Mouse (Mus musculus) small intestine, adult 2 months (tissue): ENCODE measurements around the gene Zfp423. TPM values are rescaled to one million over a fixed set of nuclear protein-coding genes. Genes with fewer than 3 reads are reported as not detected.

Source experiments
- H3K27ac ChIP-seq: fragments of 200-500 bp; 2 replicates; pipeline ENCODE4 v1.5.1; 2012; ENCODE audit warnings: low read depth, low read length, control low read depth, inconsistent platforms; ENCODE audit not compliant: insufficient read depth
- H3K27me3 ChIP-seq: fragments of 200-500 bp; 2 replicates; pipeline ENCODE4 v1.6.1; 2012; ENCODE audit warnings: mild to moderate bottlenecking, moderate library complexity, low read length, inconsistent platforms; ENCODE audit not compliant: control insufficient read depth, insufficient read depth
- H3K36me3 ChIP-seq: fragments of 200-500 bp; 2 replicates; pipeline ENCODE4 v1.6.1; 2012; ENCODE audit warnings: mild to moderate bottlenecking, low read length, control low read depth, inconsistent platforms; ENCODE audit not compliant: control insufficient read depth, insufficient read depth
- H3K4me1 ChIP-seq: fragments of 200-500 bp; 2 replicates; pipeline ENCODE4 v1.6.1; 2012; ENCODE audit warnings: low read length, inconsistent platforms, mixed read lengths; ENCODE audit not compliant: control insufficient read depth, insufficient read depth, insufficient read length
- H3K4me3 ChIP-seq: fragments of 200-500 bp; 2 replicates; pipeline ENCODE4 v1.5.1; 2012; ENCODE audit warnings: low read depth, mild to moderate bottlenecking, control low read depth, inconsistent platforms, low read length, moderate library complexity
- CTCF ChIP-seq: fragments of 200-500 bp; IDR thresholded peaks from 2 replicates; pipeline ENCODE4 v1.5.1; 2012; ENCODE audit warnings: low read depth, mild to moderate bottlenecking, control low read depth, inconsistent platforms, low read length, moderate library complexity, mixed read lengths; ENCODE audit not compliant: insufficient replicate concordance, insufficient read length; ENCODE audit errors: extremely low read depth
- POLR2A ChIP-seq: fragments of 200-500 bp; IDR thresholded peaks from 2 replicates; pipeline ENCODE4 v1.6.1; 2012; ENCODE audit warnings: low read depth, mild to moderate bottlenecking, control low read depth, inconsistent platforms, low read length, moderate library complexity
- WGBS: fragments of 180-500 bp; shearing (Covaris S2); methylation state at CpG from one replicate; pipeline ENCODE4 v1.1.7; 2018; 5-methylcytosine and 5-hydroxymethylcytosine counted together
- polyA plus RNA-seq: library from polyadenylated mRNA; depleted of rRNA; stranded (reverse); fragments of >200 nt; gene quantifications from 2 replicates; pipeline ENCODE4 v1.2.3, GENCODE M21; 2012

The Zfp423 gene
- polyA plus RNA-seq, 1 experiment = 2.3 TPM

GRCm38 (mm10) chr8:87960061-87960749 is 810 bp upstream of the Zfp423 start:
- TF ChIP-seq POLR2A = 0 out of 2 replicates have a peak, but pooled peaks have one; percentile 10
- no peak for TF ChIP-seq CTCF
- peak overlapping the region; percentile 52 for H3K4me3 ChIP-seq

DNA sequence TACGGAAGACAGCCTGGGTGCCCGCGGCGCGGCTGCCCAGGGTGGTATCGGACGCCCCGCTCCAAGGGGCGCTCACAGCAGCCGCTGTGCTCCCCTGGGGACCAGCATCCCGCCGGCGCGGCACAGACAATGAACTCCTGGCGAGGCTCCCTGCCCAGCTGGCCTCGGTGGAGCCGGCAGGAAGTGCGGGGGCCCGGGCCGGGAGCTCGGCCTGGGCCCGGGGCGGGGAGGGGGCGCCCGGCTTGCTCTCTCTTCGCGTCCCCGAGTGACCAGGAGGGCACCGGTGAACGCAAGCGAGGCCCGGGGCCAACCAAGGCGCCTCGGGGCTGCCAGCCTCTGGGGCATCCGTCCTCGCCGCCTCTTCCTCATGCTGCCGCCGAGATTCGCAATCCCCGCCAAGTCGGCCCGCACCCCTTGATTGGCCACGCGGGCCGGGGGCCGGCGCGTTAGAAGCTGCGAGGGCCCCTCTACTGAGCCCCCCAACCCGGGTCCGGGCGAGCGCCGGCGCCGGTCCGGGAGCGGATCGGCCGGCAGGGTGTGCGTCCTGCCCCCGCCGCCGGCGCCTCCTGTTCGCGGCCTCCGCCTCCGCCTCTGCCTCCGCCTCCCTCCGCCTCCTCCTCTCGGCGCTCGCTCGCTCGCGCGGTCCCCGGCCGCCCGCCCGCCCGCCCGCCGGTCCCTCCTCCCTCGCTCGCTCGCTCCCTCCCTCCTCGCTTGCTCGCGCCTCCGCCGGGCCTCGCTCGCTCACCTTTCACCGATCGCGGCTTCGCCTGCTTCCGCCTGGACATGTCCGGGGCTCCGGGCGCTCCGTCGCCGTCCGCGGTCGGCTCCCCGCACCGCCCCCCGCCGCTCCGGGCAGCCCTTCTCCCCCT is 710 bp downstream of the Zfp423 start:
- WGBS = 1% methylated on average over 105 of the region's 115 CpGs
- peaks cover 73% of the 10 kb centered on the region for H3K27me3 ChIP-seq
- no peaks in the 10 kb centered on the region for H3K36me3 ChIP-seq
- peak overlapping the region; percentile 47; the same call in 1 of the 2 replicates for H3K27ac ChIP-seq
- H3K4me3 ChIP-seq = peak overlapping the region; percentile 88
- no peaks in the 10 kb centered on the region; the same call in 1 of the 2 replicates for H3K4me1 ChIP-seq
- TF ChIP-seq CTCF (no peak), POLR2A (peak; percentile 21; the same call in 1 of the 2 replicates)

More at GRCm38 (mm10) chr8:87960061-87960749, 810 bp upstream of the Zfp423 start:
- WGBS = under 1% methylated on average over 74 of the region's 76 CpGs
- Histone ChIP-seq H3K36me3 (no peaks in the 10 kb centered on the region), H3K27ac (no peak overlapping the region), H3K4me1 (no peaks in the 10 kb centered on the region; the same call in 1 of the 2 replicates), H3K27me3 (peaks cover 66% of the 10 kb centered on the region)

- H3K36me3 ChIP-seq = no peaks in the 10 kb centered on the region
- 8% methylated on average over 20 of the region's 20 CpGs for WGBS
- H3K4me1 ChIP-seq = no peaks in the 10 kb centered on the region; the same call in 1 of the 2 replicates
- H3K4me3 ChIP-seq = peak overlapping the region; percentile 88
- H3K27ac ChIP-seq = peak overlapping the region; percentile 8; the same call in 1 of the 2 replicates
- TF ChIP-seq CTCF (no peak), POLR2A (no peak)
- peaks cover 70% of the 10 kb centered on the region for H3K27me3 ChIP-seq
Measured at GRCm38 (mm10) chr8:87957871-87958450, 1.4 kb downstream of the Zfp423 start.

DNA sequence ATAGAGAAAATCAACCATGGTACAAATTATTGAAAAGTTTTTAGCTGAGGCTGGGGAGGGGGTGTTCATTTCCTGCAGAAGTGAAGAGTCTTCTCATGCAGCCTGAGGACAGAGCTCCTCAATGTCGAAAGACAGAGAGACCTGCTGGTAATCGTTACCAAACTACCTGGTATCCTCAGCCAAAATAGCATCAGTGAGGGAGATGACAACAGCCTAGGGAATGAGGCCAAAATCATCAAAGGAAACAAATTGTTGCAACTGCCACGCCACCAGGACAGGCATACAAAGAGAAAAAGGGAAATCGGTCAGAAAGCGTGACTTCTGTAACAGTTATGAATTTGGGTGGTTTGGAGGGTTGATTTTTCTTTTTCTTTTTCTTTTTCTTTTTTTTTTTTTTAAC is 3.4 kb downstream of the Zfp423 start:
- H3K27me3 ChIP-seq = peaks cover 52% of the 10 kb centered on the region
- H3K27ac ChIP-seq = no peak overlapping the region
- H3K4me3 ChIP-seq = no peak overlapping the region
- WGBS = 69% methylated on average over 5 of the region's 5 CpGs
- no peaks in the 10 kb centered on the region for H3K36me3 ChIP-seq
- no peak for TF ChIP-seq POLR2A
- TF ChIP-seq CTCF = no peak
- no peaks in the 10 kb centered on the region; the same call in 1 of the 2 replicates for H3K4me1 ChIP-seq

GRCm38 (mm10) chr8:87953473-87953872 is 5.9 kb downstream of the Zfp423 start:
- Histone ChIP-seq H3K4me3 (no peak overlapping the region), H3K36me3 (no peaks in the 10 kb centered on the region), H3K27ac (no peak overlapping the region), H3K4me1 (no peaks in the 10 kb centered on the region; the same call in 1 of the 2 replicates), H3K27me3 (peaks cover 31% of the 10 kb centered on the region)
- 59% methylated on average over 5 of the region's 5 CpGs for WGBS
- no peak for TF ChIP-seq POLR2A
- TF ChIP-seq CTCF = no peak

DNA sequence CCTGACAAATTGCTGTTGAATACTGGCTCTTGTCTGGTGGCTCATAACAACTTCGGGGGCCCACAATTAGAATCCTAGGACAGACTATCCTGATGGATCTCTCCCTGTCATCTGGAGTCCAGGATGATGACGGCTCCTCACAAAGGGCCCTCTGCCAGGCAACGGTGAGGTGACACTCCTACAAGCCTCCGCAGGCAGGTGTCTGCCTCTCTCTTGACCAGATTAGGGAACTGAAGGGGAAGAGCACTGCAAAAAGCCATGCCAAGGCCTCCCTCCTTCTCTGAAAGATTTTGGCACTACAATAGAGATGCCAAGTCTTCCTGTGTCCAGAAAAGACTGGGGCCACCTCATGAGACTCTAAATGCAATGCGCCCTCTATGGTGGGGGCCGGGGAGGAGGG is 7.1 kb downstream of the Zfp423 start:
- Histone ChIP-seq H3K27me3 (peaks cover 20% of the 10 kb centered on the region), H3K36me3 (no peaks in the 10 kb centered on the region), H3K4me3 (no peak overlapping the region), H3K27ac (no peak overlapping the region), H3K4me1 (no peaks in the 10 kb centered on the region)
- 79% methylated on average over 6 of the region's 6 CpGs for whole genome bisulfite sequencing
- TF ChIP-seq CTCF (no peak), POLR2A (no peak)
